Mouse (Mus musculus) lung, embryonic 15.5 days (tissue): ENCODE data around the gene Slc25a21. TPM values are rescaled to one million over a fixed set of nuclear protein-coding genes. Genes with fewer than 3 reads are reported as not detected.

Experiments
- ATAC-seq: fragments of 200-750 bp; cut with Nextera tagmentation; 2 replicates; pipeline ENCODE4 v1.8.0; 2017; ENCODE audit warnings: moderate number of reproducible peaks, borderline replicate concordance; ENCODE audit not compliant: low FRiP score, low TSS enrichment; ENCODE audit errors: extremely low read depth
- H3K27ac ChIP-seq: fragments of 300-500 bp; sonication (generic); 2 replicates; pipeline ENCODE4 v1.5.1; 2015; ENCODE audit warnings: moderate library complexity, mild to moderate bottlenecking, inconsistent platforms
- H3K27me3 ChIP-seq: fragments of 300-500 bp; sonication (generic); 2 replicates; pipeline ENCODE4 v1.6.1; 2015; ENCODE audit warnings: inconsistent platforms
- H3K36me3 ChIP-seq: fragments of 300-500 bp; sonication (generic); 2 replicates; pipeline ENCODE4 v1.6.1; 2015; ENCODE audit warnings: inconsistent platforms
- H3K4me1 ChIP-seq: fragments of 300-500 bp; sonication (generic); 2 replicates; pipeline ENCODE4 v1.6.1; 2015; ENCODE audit warnings: inconsistent platforms
- H3K4me2 ChIP-seq: fragments of 300-500 bp; sonication (generic); 2 replicates; pipeline ENCODE4 v1.6.1; 2015; ENCODE audit warnings: inconsistent platforms, mild to moderate bottlenecking, moderate library complexity
- H3K4me3 ChIP-seq: fragments of 300-500 bp; sonication (generic); 2 replicates; pipeline ENCODE4 v1.5.1; 2015; ENCODE audit warnings: mild to moderate bottlenecking, inconsistent platforms
- H3K9ac ChIP-seq: fragments of 300-500 bp; sonication (generic); 2 replicates; pipeline ENCODE4 v1.6.1; 2015; ENCODE audit warnings: inconsistent platforms
- H3K9me3 ChIP-seq: fragments of 300-500 bp; sonication (generic); 2 replicates; pipeline ENCODE4 v1.6.1; 2016; ENCODE audit warnings: inconsistent platforms
- WGBS: fragments of 180-500 bp; shearing (Covaris S2); methylation state at CpG from one replicate; pipeline ENCODE4 v1.1.7; 2015; 5-methylcytosine and 5-hydroxymethylcytosine counted together
- polyA plus RNA-seq: library from polyadenylated mRNA; unstranded; fragments of >200 nt; fragmentation: Nextera tagmentation; extraction: Ambion mirVana; gene quantifications from 2 replicates; pipeline ENCODE4 v1.2.1, GENCODE M21; 2015

The Slc25a21 gene
- polyA plus RNA-seq, 1 experiment from 2014 or later = 0.54 TPM

DNA sequence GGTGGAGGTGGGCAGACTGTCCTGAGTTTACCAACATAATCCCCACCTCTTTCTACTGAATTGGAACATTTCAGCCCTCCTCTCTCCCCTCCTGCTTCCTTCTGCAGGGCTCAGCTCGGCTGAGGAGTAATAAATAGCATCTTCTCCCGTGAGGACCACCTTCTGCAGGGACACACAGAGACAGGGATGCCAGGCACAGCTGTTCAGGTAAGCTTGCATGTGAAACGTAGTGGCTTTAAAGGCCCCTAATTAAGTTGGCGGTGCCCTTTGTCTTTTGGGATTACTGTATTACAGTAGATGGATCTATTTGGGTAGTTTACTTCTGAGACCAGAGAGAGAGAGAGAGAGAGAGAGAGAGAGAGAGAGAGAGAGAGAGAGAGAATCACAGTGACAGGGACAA is 344.6 kb downstream of the Slc25a21 start:
- Histone ChIP-seq H3K27me3 (no peaks in the 10 kb centered on the region), H3K4me2 (no peak overlapping the region), H3K9ac (no peak overlapping the region), H3K9me3 (no peaks in the 10 kb centered on the region), H3K36me3 (no peaks in the 10 kb centered on the region), H3K4me1 (no peaks in the 10 kb centered on the region), H3K27ac (no peak overlapping the region), H3K4me3 (no peak overlapping the region)
- no peak for ATAC-seq
- 55% methylated on average over 4 of the region's 4 CpGs for WGBS

DNA sequence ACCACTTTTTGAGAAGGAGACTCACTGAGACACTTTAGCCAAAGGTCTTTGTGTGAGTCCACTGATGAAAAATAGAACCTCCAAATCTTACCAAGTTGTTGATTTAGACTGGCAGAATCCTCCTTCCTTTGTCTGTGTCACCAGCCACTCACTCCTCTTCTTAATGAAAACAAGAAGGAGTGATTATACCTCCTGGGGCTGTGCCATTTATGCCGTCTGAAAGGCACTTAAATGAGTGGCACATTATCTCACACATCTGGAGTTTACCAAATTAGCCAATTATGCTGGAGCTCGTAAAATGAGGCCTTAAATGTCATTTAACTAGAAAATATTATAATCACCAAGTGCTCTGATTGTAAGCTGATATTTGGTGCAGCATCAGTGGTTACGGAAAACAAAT is 345.8 kb downstream of the Slc25a21 start:
- Histone ChIP-seq H3K27me3 (no peaks in the 10 kb centered on the region), H3K9ac (no peak overlapping the region), H3K4me3 (no peak overlapping the region), H3K36me3 (no peaks in the 10 kb centered on the region), H3K9me3 (no peaks in the 10 kb centered on the region), H3K27ac (no peak overlapping the region), H3K4me2 (no peak overlapping the region), H3K4me1 (no peaks in the 10 kb centered on the region)
- WGBS = 50% methylated on average over 3 of the region's 3 CpGs
- no peak for ATAC-seq

DNA sequence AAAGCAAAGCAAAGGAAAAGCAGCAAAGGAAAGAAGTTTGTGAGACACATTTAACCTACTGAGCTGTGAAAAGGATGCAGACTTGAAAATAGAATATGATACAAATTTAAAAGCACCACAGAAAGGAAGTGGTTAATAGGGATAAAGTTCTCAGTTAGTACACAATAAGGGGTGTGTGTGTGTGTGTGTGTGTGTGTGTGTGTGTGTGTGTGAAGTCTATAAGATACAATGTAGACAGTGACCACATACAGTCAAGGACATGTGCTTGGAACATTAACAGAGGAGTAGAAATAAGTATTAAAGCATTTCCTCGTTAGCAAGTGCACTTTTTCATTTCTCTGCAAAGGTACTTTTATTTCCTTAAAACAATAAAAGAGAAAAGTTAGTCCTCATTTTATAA is 367.3 kb downstream of the Slc25a21 start:
- 53% methylated on average over 1 of the region's 1 CpGs for WGBS

DNA sequence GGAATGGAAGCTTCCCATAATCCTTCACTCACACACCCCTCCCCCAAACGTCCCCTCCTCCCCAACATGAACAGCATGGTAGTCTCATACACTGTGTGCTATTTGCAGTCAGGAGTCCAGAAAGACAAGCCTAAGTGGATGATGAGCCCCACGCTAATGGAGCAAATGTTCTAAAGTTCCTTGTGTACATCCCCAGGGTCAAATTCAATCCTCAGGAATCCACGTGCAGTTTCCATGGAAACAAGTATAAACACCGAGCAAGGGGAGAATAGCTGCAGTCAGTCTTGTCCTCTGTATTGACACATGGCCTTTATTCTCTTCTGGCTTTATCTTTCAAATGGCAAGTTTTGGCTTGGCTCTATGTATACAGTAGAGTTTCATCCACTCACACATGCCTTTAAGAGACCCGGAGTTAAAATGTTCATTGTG is 367.8 kb downstream of the Slc25a21 start:
- H3K27me3 ChIP-seq = no peaks in the 10 kb centered on the region
- H3K4me3 ChIP-seq = no peak overlapping the region
- 0 out of 2 replicates have a peak, but pooled peaks cover 5% of the 10 kb centered on the region for H3K4me1 ChIP-seq
- no peak overlapping the region for H3K9ac ChIP-seq
- WGBS = 6% methylated on average over 5 of the region's 5 CpGs
- peak; percentile 59 for ATAC-seq
- H3K4me2 ChIP-seq = no peak overlapping the region; the same call in 1 of the 2 replicates
- no peaks in the 10 kb centered on the region for H3K36me3 ChIP-seq
- H3K9me3 ChIP-seq = no peaks in the 10 kb centered on the region
- no peak overlapping the region for H3K27ac ChIP-seq

More for the DNA sequence above, 367.3 kb downstream of the Slc25a21 start:
- ATAC-seq = no peak
- no peak overlapping the region for H3K4me3 ChIP-seq
- H3K9ac ChIP-seq = no peak overlapping the region
- H3K36me3 ChIP-seq = no peaks in the 10 kb centered on the region
- H3K9me3 ChIP-seq = no peaks in the 10 kb centered on the region
- no peaks in the 10 kb centered on the region for H3K27me3 ChIP-seq
- H3K4me2 ChIP-seq = no peak overlapping the region
- 0 out of 2 replicates have a peak, but pooled peaks cover 1% of the 10 kb centered on the region for H3K4me1 ChIP-seq
- H3K27ac ChIP-seq = no peak overlapping the region

DNA sequence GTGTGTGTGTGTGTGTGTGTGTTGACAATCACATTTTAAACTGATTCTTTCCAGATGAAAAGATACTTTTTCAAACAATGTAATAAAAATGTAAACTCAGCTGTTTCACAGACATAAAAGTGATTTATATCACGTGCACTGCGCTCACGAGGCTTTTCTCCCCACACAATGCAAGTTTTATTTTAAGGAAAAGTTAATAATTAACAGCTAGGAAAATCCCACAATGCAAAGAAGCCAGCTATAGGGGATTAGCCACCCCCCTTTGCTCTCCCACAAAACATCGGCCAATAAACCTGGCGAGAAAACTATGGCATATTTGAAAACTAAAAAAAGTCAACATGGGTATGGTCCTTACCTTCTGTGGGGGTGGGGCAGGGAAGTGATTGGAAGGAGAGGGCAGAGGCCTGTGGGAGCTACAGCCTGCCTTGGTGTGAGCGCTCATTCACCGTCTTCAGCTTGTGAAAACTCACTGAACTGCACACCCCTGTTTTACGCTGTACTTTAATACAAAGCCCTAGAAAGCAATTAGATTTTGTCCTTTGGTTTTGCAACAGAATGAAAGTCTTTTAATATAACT is 369.4 kb downstream of the Slc25a21 start:
- Histone ChIP-seq H3K4me3 (no peak overlapping the region), H3K27ac (no peak overlapping the region), H3K4me2 (no peak overlapping the region), H3K27me3 (no peaks in the 10 kb centered on the region), H3K36me3 (no peaks in the 10 kb centered on the region), H3K9me3 (no peaks in the 10 kb centered on the region), H3K4me1 (0 out of 2 replicates have a peak, but pooled peaks cover 9% of the 10 kb centered on the region), H3K9ac (no peak overlapping the region)
- 55% methylated on average over 8 of the region's 8 CpGs for WGBS
- peak; percentile 39; the same call in 1 of the 2 replicates for ATAC-seq

DNA sequence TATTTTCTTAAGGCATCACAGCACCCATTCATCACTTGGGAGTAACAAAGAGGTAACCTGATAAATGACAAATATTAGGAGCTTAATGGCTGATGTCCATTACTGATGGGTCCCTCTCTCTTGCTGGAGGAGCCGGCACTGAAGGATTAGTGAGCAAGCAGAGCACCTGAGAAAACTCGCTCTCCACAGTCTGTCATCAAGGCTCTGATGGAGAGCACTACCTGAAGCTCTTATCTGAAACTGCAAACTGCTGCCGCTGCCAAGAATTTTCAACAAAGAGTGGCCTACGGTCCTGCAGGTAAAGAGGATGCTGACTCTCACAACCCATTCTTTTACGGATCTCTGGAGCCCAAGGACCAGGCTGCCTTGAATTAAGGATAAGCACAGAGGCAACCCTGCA is 372.6 kb downstream of the Slc25a21 start:
- H3K9ac ChIP-seq = no peak overlapping the region
- no peak overlapping the region for H3K4me3 ChIP-seq
- H3K4me2 ChIP-seq = no peak overlapping the region
- WGBS = 26% methylated on average over 5 of the region's 5 CpGs
- H3K27ac ChIP-seq = no peak overlapping the region
- no peaks in the 10 kb centered on the region for H3K36me3 ChIP-seq
- H3K4me1 ChIP-seq = 0 out of 2 replicates have a peak, but pooled peaks cover 11% of the 10 kb centered on the region
- no peaks in the 10 kb centered on the region for H3K9me3 ChIP-seq
- ATAC-seq = no peak
- H3K27me3 ChIP-seq = no peaks in the 10 kb centered on the region

DNA sequence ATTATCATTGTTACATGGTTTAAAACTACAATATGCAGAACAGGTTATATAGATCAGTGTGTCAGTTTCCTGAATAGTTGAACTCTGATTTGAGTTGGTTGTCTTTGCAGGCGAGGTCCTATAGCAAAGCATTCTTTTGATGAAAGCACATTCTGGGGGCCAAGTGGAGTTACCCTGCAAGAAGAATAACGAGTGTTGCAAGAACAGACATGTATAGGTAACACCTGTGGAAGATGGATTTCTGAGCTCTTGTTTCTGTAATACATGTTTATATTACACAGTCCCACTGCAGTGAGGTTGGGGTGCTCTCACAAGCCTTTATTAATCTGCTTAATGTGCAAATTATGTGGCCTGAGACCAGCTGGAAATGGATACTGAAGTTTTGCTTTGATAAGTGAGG is 375.1 kb downstream of the Slc25a21 start:
- 43% methylated on average over 2 of the region's 2 CpGs for WGBS
- H3K36me3 ChIP-seq = no peaks in the 10 kb centered on the region
- no peak for ATAC-seq

DNA sequence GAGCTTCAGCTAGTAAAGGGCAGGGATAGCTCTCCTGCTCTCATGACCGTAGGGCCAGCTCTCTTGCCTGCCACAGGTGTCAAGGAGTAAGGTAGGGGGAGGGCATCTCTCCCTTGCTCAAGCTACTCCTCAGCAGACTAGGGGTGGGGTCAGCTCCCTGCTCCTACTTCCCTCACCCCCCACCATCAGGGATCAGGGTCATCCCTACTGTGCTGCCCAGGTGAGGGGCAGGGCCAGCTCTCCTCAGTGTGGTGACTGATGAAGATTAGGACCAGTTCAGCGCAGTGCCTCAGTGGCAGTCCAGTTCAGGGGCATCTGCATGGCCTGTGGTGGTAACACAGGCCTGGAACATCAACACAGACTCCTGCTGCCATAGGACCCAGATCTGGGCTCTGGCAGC is 376.7 kb downstream of the Slc25a21 start:
- no peak overlapping the region for H3K4me2 ChIP-seq
- H3K27me3 ChIP-seq = no peaks in the 10 kb centered on the region
- ATAC-seq = peak; percentile 31; the same call in 1 of the 2 replicates
- whole genome bisulfite sequencing = 78% methylated on average over 2 of the region's 2 CpGs
- H3K9me3 ChIP-seq = no peaks in the 10 kb centered on the region
- H3K9ac ChIP-seq = no peak overlapping the region
- H3K27ac ChIP-seq = no peak overlapping the region
- 0 out of 2 replicates have a peak, but pooled peaks cover 11% of the 10 kb centered on the region for H3K4me1 ChIP-seq
- no peak overlapping the region for H3K4me3 ChIP-seq
- H3K36me3 ChIP-seq = no peaks in the 10 kb centered on the region

More for the DNA sequence above, 375.1 kb downstream of the Slc25a21 start:
- no peak overlapping the region for H3K9ac ChIP-seq
- 0 out of 2 replicates have a peak, but pooled peaks cover 11% of the 10 kb centered on the region for H3K4me1 ChIP-seq
- H3K27me3 ChIP-seq = no peaks in the 10 kb centered on the region
- no peaks in the 10 kb centered on the region for H3K9me3 ChIP-seq
- no peak overlapping the region for H3K4me2 ChIP-seq
- H3K4me3 ChIP-seq = no peak overlapping the region
- no peak overlapping the region for H3K27ac ChIP-seq

DNA sequence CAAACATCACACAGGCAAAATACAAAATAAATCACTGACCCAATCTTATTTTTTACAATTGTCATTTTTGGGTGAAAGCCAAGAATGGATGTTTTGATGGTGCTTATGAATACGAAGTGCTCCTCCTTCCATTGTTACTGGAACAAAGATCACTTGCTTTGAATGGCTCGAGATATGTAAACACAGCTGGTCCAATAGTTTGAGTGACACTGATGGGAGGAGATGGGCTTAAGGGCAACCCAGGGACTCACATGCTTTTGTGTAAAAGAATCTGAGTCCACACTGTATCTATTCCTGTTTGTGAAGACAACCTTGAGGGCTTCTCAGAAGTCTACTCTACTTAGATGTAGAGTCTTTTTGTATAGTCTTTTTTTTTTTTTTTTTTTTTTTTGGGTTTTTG is 389.8 kb downstream of the Slc25a21 start:
- 21% methylated on average over 2 of the region's 2 CpGs for WGBS
- no peak overlapping the region for H3K4me2 ChIP-seq
- no peaks in the 10 kb centered on the region for H3K36me3 ChIP-seq
- H3K4me3 ChIP-seq = no peak overlapping the region
- H3K9me3 ChIP-seq = no peaks in the 10 kb centered on the region
- no peak overlapping the region for H3K27ac ChIP-seq
- no peaks in the 10 kb centered on the region for H3K4me1 ChIP-seq
- H3K9ac ChIP-seq = no peak overlapping the region
- H3K27me3 ChIP-seq = no peaks in the 10 kb centered on the region
- no peak for ATAC-seq

DNA sequence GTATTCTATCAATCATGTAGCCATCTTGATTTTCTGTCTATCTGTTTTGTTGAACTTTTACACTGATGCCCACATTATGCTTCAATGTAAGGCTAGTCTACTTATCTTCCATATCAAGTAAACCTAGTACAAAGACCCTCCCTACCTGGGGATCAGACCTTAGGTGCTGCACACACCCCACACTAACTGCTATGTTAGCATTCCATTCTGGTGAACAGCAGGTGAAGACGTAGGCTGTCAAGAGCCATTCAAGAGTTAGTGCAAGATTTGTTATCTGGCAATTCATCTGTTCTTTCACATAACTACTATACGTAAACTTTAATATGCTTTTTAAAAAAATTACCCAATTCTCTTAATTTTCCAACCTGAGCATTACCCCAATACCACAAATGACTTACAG is 390.2 kb downstream of the Slc25a21 start:
- no peak for ATAC-seq
- Histone ChIP-seq H3K9ac (no peak overlapping the region), H3K4me3 (no peak overlapping the region), H3K27ac (no peak overlapping the region), H3K4me2 (no peak overlapping the region), H3K9me3 (no peaks in the 10 kb centered on the region), H3K27me3 (no peaks in the 10 kb centered on the region), H3K4me1 (no peaks in the 10 kb centered on the region), H3K36me3 (no peaks in the 10 kb centered on the region)
- WGBS = 68% methylated on average over 2 of the region's 2 CpGs

DNA sequence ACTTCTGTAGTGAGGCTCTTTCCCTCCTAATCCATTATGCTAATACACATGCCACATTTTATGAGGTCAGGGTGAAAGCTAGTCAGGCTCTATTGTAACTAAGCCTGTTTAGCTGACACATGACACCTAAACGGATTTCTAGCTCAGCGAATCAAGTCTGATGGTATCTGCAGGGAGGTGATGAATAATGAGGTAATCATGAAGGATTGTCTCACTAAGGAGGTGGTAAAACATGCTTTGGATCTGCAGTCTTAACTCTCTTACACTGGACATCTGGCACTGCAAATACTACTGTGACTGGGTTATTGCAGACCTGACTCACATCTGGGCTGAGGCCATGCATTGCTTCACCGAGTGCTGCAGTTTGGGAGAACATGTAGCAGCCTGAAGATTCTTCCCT is 392.8 kb downstream of the Slc25a21 start:
- Histone ChIP-seq H3K9ac (no peak overlapping the region), H3K4me1 (no peaks in the 10 kb centered on the region), H3K36me3 (no peaks in the 10 kb centered on the region), H3K4me3 (no peak overlapping the region), H3K9me3 (no peaks in the 10 kb centered on the region), H3K27me3 (no peaks in the 10 kb centered on the region), H3K27ac (no peak overlapping the region), H3K4me2 (no peak overlapping the region)
- 26% methylated on average over 3 of the region's 3 CpGs for WGBS
- peak; percentile 55; the same call in 1 of the 2 replicates for ATAC-seq

DNA sequence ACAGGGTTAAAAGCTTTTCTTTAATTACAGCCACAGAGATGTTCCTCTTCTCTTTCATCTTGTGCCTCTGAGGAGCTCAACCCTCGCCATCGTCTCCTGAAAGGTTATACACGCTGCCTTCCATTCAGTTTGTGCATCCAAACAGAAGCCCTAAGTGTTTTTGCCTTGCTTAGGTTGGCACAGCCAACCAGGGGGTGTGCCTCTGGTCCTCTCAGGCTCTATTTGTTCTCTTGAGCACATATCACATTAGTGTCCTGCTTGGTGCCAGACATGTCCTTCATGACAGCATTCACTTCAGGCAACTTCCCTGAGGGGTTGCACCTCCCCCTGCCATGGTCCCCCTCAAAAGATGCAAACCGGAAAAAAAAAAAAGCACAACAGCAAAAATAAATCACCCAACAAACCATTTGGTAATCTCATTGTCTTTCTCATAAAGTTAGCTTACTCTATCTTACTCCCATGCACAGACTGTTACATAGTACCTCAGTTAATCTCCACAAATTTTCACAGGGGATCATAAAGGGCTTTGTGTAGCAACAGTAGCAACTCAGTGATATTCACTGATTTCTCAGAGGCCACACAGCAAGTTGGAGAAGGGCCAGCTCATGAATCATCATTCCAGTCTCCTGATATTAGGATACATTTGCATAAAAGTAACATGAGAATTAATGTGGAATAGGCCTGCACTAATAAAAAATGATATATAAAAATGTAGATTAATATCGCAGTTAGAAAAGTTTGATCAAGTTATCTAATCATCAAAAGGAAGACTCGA is 398.4 kb downstream of the Slc25a21 start:
- WGBS = 64% methylated on average over 6 of the region's 6 CpGs
- ATAC-seq = no peak
- no peaks in the 10 kb centered on the region for H3K9me3 ChIP-seq

More for the DNA sequence above, 398.4 kb downstream of the Slc25a21 start:
- Histone ChIP-seq H3K36me3 (no peaks in the 10 kb centered on the region), H3K4me1 (no peaks in the 10 kb centered on the region), H3K9ac (no peak overlapping the region), H3K4me3 (no peak overlapping the region), H3K27ac (no peak overlapping the region), H3K27me3 (no peaks in the 10 kb centered on the region), H3K4me2 (no peak overlapping the region)
